Mouse (Mus musculus): ENCODE results near the gene Ift43. TPM values are rescaled to one million over a fixed set of nuclear protein-coding genes. Genes with fewer than 3 reads are reported as not detected.
A peak's percentile ranks its signal among the peaks of the same experiment; 100 is the strongest.

The Ift43 gene
- polyA plus RNA-seq, 1 experiment from 2014 or later = 77.0 TPM

DNA sequence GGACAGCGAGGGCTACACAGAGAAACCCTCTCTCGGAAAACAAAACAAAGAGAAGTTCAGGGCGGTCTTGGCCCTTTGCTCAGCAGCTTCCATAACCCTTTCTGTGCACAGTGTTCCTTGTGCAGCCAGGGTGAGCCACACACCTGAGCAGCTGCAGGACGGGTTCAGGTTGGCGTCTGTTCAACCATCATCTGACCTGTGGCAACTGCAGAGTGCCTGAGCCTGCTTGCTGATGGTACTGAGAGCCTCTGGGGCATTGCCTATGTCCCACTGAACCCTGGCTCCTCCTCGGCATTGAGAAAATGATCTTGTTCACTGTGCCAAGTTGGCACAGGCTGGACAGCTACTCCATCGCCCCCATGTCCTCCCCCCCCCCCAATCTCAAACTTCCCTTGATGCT, 7.0 kb upstream of the Ift43 start:
- Histone ChIP-seq H3K4me2 (replicated peaks; ENCODE audit: low read depth, low read length) (peak overlapping the region; percentile 88; the same call in 1 of the 2 replicates), H3K27me3 (ENCODE audit: control insufficient read depth, insufficient read depth, low read length) (0 out of 2 replicates have a peak, but pooled peaks cover 2% of the 10 kb centered on the region), H3K9ac (ENCODE audit: low read depth, low read length) (no peak overlapping the region), H3K4me3 (ENCODE audit: low read length) (no peak overlapping the region; the same call in 1 of the 2 replicates), H3K4me1 (ENCODE audit: control insufficient read depth, insufficient read depth, low read length) (peaks cover 18% of the 10 kb centered on the region), H3K36me3 (ENCODE audit: control insufficient read depth, insufficient read depth, low read length) (no peaks in the 10 kb centered on the region), H3K27ac (ENCODE audit: low read depth, low read length) (no peak overlapping the region), H3K9me3 (ENCODE audit: control insufficient read depth, low read length) (no peaks in the 10 kb centered on the region)
- 91% methylated on average over 7 of the region's 7 CpGs for WGBS
- ATAC-seq (ENCODE audit: low FRiP score, low TSS enrichment) = no peak

DNA sequence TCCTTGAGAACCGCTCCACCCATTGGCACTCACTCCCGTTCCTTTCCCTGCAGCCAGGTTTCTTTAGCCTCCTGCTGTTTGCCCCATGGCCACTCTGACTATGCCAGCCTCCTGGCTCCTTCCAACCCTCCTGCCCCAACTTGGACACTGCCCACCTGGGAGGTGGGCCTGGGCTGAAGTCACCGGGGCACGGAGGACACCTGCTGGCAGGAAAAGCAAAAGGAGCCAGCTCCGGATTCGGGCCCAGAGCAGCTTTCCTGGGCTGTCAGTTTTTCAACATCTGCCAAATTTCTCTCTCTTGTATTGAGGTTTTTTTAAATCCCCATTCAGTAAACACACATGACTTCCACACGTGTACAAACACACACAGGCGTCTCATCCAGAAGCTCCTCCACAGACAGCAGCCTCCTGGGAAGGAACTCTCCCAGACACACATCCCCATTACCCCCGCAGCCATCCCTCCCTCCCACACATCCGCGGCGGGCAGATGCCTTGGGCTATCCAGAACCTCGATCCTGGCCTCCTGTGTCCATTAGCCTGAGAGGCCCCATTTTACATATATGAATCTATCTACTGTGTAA, 5.9 kb upstream of the Ift43 start:
- Histone ChIP-seq H3K9ac (ENCODE audit: low read depth, low read length) (peak overlapping the region; percentile 42; the same call in 1 of the 2 replicates), H3K4me3 (ENCODE audit: low read length) (peak overlapping the region; percentile 62), H3K27ac (ENCODE audit: low read depth, low read length) (no peak overlapping the region), H3K4me2 (replicated peaks; ENCODE audit: low read depth, low read length) (peak overlapping the region; percentile 88), H3K9me3 (ENCODE audit: control insufficient read depth, low read length) (no peaks in the 10 kb centered on the region), H3K36me3 (ENCODE audit: control insufficient read depth, insufficient read depth, low read length) (no peaks in the 10 kb centered on the region), H3K27me3 (ENCODE audit: control insufficient read depth, insufficient read depth, low read length) (0 out of 2 replicates have a peak, but pooled peaks cover 2% of the 10 kb centered on the region), H3K4me1 (ENCODE audit: control insufficient read depth, insufficient read depth, low read length) (peaks cover 18% of the 10 kb centered on the region)
- WGBS = 7% methylated on average over 13 of the region's 13 CpGs
- no peak for ATAC-seq (ENCODE audit: low FRiP score, low TSS enrichment)

DNA sequence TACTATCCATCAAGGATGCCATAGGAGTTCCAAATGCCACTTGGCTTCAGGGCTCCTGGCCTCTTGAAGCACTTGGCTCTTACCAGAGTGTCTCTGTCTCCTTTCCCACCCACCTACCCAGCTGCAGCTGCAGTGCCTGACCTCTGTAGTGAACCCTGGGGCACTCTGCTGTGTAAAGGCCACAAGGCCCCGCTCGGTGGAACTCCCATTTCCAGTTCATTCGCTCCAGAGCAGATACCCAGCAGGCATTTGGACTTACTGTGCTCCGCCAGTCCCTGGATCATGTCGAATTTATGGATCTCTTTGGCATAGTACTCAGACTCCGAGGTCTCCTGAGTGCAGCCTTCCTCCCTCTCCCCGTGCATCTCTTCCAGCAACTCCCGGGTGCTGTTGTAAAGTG, 5.0 kb upstream of the Ift43 start:
- Histone ChIP-seq H3K4me1 (ENCODE audit: control insufficient read depth, insufficient read depth, low read length) (peaks cover 18% of the 10 kb centered on the region), H3K4me3 (ENCODE audit: low read length) (peak overlapping the region; percentile 62), H3K27ac (ENCODE audit: low read depth, low read length) (no peak overlapping the region), H3K9ac (ENCODE audit: low read depth, low read length) (peak overlapping the region; percentile 70; the same call in 1 of the 2 replicates), H3K4me2 (replicated peaks; ENCODE audit: low read depth, low read length) (peak overlapping the region; percentile 88), H3K9me3 (ENCODE audit: control insufficient read depth, low read length) (no peaks in the 10 kb centered on the region), H3K36me3 (ENCODE audit: control insufficient read depth, insufficient read depth, low read length) (no peaks in the 10 kb centered on the region), H3K27me3 (ENCODE audit: control insufficient read depth, insufficient read depth, low read length) (0 out of 2 replicates have a peak, but pooled peaks cover 2% of the 10 kb centered on the region)
- WGBS = 6% methylated on average over 8 of the region's 8 CpGs
- no peak for ATAC-seq (ENCODE audit: low FRiP score, low TSS enrichment)

DNA sequence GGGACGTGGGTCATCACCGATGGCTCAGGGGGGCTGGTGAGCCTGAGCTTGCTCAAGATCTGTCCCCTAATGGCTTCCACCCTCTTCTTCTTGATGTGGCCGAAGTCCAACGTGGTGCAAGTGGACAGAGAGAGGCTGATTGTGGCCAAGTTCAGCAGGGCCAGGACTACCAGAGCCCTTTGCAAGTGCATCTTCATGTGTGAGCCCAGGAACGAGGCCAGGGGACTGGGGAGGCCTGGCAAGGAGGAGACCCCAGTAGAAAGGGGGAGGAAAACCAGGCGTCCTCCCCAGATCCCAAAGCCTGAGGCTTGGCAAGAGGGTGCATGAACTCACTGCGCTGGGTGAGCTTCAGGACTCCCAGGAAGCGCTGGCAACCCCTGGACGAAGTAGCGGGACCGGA, 4.6 kb upstream of the Ift43 start:
- ATAC-seq (ENCODE audit: low FRiP score, low TSS enrichment) = no peak
- no peaks in the 10 kb centered on the region for H3K36me3 ChIP-seq (ENCODE audit: control insufficient read depth, insufficient read depth, low read length)
- peak overlapping the region; percentile 88 for H3K4me2 ChIP-seq (replicated peaks; ENCODE audit: low read depth, low read length)
- no peaks in the 10 kb centered on the region for H3K9me3 ChIP-seq (ENCODE audit: control insufficient read depth, low read length)
- no peak overlapping the region for H3K27ac ChIP-seq (ENCODE audit: low read depth, low read length)
- 0 out of 2 replicates have a peak, but pooled peaks cover 2% of the 10 kb centered on the region for H3K27me3 ChIP-seq (ENCODE audit: control insufficient read depth, insufficient read depth, low read length)
- H3K4me1 ChIP-seq (ENCODE audit: control insufficient read depth, insufficient read depth, low read length) = peaks cover 19% of the 10 kb centered on the region
- H3K4me3 ChIP-seq (ENCODE audit: low read length) = peak overlapping the region; percentile 62
- peak overlapping the region; percentile 70; the same call in 1 of the 2 replicates for H3K9ac ChIP-seq (ENCODE audit: low read depth, low read length)
- WGBS = 10% methylated on average over 11 of the region's 11 CpGs

DNA sequence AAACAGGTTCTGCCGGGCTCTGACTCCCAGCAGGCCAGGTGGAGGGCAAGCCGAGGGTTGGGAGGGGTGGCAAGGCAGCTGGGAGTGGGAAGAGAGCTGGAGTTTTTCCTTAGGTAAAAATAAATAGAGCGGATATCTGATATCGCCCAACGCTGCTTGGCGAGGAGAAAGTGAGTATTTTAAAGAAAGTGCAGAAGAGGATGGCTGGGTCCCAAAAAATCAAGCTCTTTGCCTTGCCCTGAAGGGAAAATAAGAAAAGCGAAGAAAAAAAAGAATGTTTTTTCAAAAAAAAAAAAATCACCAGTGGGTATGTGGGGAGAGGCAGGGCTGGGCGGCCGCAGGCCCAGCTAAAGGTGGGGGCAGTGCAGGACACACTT, 4.2 kb upstream of the Ift43 start:
- Histone ChIP-seq H3K4me1 (ENCODE audit: control insufficient read depth, insufficient read depth, low read length) (peaks cover 23% of the 10 kb centered on the region), H3K9ac (ENCODE audit: low read depth, low read length) (peak overlapping the region; percentile 70), H3K4me2 (replicated peaks; ENCODE audit: low read depth, low read length) (peak overlapping the region; percentile 88), H3K9me3 (ENCODE audit: control insufficient read depth, low read length) (no peaks in the 10 kb centered on the region), H3K4me3 (ENCODE audit: low read length) (peak overlapping the region; percentile 62), H3K36me3 (ENCODE audit: control insufficient read depth, insufficient read depth, low read length) (no peaks in the 10 kb centered on the region), H3K27me3 (ENCODE audit: control insufficient read depth, insufficient read depth, low read length) (0 out of 2 replicates have a peak, but pooled peaks cover 2% of the 10 kb centered on the region), H3K27ac (ENCODE audit: low read depth, low read length) (peak overlapping the region; percentile 70; the same call in 1 of the 2 replicates)
- ATAC-seq (ENCODE audit: low FRiP score, low TSS enrichment) = no peak
- 14% methylated on average over 9 of the region's 9 CpGs for WGBS

DNA sequence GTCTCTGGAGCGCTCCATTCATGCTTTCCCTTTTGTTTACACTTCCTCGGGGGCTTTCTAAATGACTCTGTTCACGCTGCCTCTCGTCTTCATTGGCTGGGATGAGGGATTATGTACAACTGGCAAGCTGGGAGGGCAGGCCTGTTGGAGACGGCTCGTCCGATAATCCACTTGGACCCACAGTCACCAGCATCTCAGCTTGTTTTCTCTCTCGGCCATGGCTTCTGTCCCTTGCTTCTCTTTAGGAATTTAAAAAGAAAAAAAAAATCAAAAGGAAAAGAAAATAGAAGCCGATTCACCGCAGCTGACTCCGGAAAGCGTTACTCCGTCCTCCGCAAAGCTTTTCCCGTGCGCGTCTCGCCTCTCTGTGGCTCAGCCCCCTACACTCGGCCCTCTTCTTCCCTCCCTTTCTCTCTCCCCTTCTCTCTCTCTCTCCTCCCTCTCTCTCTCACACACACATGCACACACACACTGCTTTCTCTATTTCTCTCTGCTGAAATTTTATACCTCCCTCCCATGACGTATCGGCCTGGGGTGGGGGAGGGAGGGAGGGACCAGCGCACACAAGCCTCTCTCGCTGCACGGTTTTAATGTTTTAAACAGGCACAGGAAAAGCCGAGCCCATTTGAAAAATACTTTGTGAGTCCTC, 3.7 kb upstream of the Ift43 start, which contains the start of gene Tgfb3:
Gene Tgfb3 (minus strand): TSS at position 489 of the 649 bp plus-strand sequence.
- Histone ChIP-seq H3K4me1 (ENCODE audit: control insufficient read depth, insufficient read depth, low read length) (peaks cover 26% of the 10 kb centered on the region), H3K27ac (ENCODE audit: low read depth, low read length) (peak within 1 kb of the TSS; percentile 95), H3K36me3 (ENCODE audit: control insufficient read depth, insufficient read depth, low read length) (no peaks in the 10 kb centered on the region), H3K4me2 (replicated peaks; ENCODE audit: low read depth, low read length) (peak within 1 kb of the TSS; percentile 88), H3K27me3 (ENCODE audit: control insufficient read depth, insufficient read depth, low read length) (0 out of 2 replicates have a peak, but pooled peaks cover 2% of the 10 kb centered on the region), H3K9me3 (ENCODE audit: control insufficient read depth, low read length) (no peaks in the 10 kb centered on the region), H3K9ac (ENCODE audit: low read depth, low read length) (peak within 1 kb of the TSS; percentile 70), H3K4me3 (ENCODE audit: low read length) (peak within 1 kb of the TSS; percentile 62)
- 0% methylated on average over 25 of the region's 25 CpGs for WGBS
- peak; percentile 78 for ATAC-seq (ENCODE audit: low FRiP score, low TSS enrichment)

DNA sequence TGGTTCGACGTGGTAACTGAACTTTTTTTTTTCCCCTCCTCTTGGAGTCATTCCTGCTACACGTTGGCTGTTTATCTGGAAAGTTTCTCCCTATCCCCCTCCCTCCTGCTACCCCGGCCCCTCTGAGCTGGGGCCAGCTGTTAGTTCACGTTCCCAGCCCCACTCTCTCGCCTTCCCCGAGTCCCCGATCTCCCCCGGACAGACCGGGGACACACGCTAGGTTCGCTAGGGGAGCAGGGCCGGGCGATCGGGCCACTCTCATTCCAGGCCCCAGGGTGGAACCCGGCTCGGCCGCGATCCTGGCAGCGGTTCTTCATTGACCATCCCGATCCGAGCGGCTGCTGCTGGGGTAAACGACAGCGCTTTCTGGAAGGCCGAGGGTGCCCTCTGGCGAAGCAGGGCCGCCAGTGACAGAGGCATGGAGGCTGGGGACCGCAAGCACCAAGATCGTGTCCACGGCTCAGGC, 3.1 kb upstream of the Ift43 start:
- H3K9me3 ChIP-seq (ENCODE audit: control insufficient read depth, low read length) = no peaks in the 10 kb centered on the region
- peak overlapping the region; percentile 95 for H3K27ac ChIP-seq (ENCODE audit: low read depth, low read length)
- 0 out of 2 replicates have a peak, but pooled peaks cover 2% of the 10 kb centered on the region for H3K27me3 ChIP-seq (ENCODE audit: control insufficient read depth, insufficient read depth, low read length)
- H3K36me3 ChIP-seq (ENCODE audit: control insufficient read depth, insufficient read depth, low read length) = no peaks in the 10 kb centered on the region
- WGBS = 1% methylated on average over 31 of the region's 31 CpGs
- peak overlapping the region; percentile 88 for H3K4me2 ChIP-seq (replicated peaks; ENCODE audit: low read depth, low read length)
- peak overlapping the region; percentile 70 for H3K9ac ChIP-seq (ENCODE audit: low read depth, low read length)
- peaks cover 26% of the 10 kb centered on the region for H3K4me1 ChIP-seq (ENCODE audit: control insufficient read depth, insufficient read depth, low read length)
- peak overlapping the region; percentile 62 for H3K4me3 ChIP-seq (ENCODE audit: low read length)
- ATAC-seq (ENCODE audit: low FRiP score, low TSS enrichment) = peak; percentile 80

DNA sequence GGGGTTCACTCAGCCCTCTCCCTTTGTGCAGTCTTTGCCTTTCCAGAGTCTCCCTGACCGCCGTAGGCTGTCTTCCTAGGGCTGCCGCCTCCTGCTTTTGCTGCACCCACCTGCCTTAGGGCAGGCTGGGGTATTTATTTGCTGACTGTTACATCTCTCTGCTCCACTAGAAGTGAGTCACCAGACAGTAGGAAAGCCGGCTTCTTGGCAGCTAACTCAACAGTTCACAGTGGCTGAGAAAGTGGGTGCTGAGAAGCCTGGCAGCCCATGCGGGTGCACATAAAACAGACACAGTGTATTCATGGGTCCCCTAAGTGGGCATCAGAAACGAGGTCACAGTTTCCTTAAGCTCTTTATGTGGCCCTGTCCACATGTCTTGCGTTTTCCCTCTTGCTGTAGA, 3.5 kb downstream of the Ift43 start:
- no peak overlapping the region for H3K4me2 ChIP-seq (replicated peaks; ENCODE audit: low read depth, low read length)
- H3K9ac ChIP-seq (ENCODE audit: low read depth, low read length) = no peak overlapping the region
- H3K27me3 ChIP-seq (ENCODE audit: control insufficient read depth, insufficient read depth, low read length) = no peaks in the 10 kb centered on the region
- no peak for ATAC-seq (ENCODE audit: low FRiP score, low TSS enrichment)
- H3K27ac ChIP-seq (ENCODE audit: low read depth, low read length) = no peak overlapping the region
- H3K4me3 ChIP-seq (ENCODE audit: low read length) = no peak overlapping the region
- H3K36me3 ChIP-seq (ENCODE audit: control insufficient read depth, insufficient read depth, low read length) = peaks cover 5% of the 10 kb centered on the region
- peaks cover 8% of the 10 kb centered on the region; the same call in 1 of the 2 replicates for H3K4me1 ChIP-seq (ENCODE audit: control insufficient read depth, insufficient read depth, low read length)
- 86% methylated on average over 7 of the region's 7 CpGs for WGBS
- H3K9me3 ChIP-seq (ENCODE audit: control insufficient read depth, low read length) = no peaks in the 10 kb centered on the region

DNA sequence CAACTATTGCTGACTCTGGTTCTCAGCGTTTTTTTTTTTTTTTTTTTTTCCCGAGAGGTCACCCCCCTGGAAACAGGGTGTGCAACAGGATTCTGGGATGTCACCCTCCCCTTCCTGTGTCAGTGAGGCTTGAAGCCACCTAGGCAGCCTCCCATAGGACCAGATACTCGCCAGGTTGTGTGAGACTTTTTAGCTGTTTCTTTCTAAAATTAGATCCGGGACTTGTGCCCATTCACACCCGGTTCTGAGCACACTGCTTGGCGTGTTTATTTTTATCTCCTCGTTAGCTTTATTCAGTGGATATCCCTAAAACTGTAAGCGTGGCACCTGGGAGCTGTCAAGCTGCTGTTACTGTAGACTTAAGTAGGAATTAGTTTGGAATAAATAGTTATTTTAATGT, 4.2 kb downstream of the Ift43 start:
- no peak for ATAC-seq (ENCODE audit: low FRiP score, low TSS enrichment)

More for the DNA sequence above, 4.2 kb downstream of the Ift43 start:
- Histone ChIP-seq H3K27me3 (ENCODE audit: control insufficient read depth, insufficient read depth, low read length) (no peaks in the 10 kb centered on the region), H3K36me3 (ENCODE audit: control insufficient read depth, insufficient read depth, low read length) (peaks cover 5% of the 10 kb centered on the region), H3K4me2 (replicated peaks; ENCODE audit: low read depth, low read length) (no peak overlapping the region), H3K9me3 (ENCODE audit: control insufficient read depth, low read length) (no peaks in the 10 kb centered on the region), H3K9ac (ENCODE audit: low read depth, low read length) (no peak overlapping the region), H3K4me1 (ENCODE audit: control insufficient read depth, insufficient read depth, low read length) (peaks cover 13% of the 10 kb centered on the region), H3K4me3 (ENCODE audit: low read length) (no peak overlapping the region), H3K27ac (ENCODE audit: low read depth, low read length) (no peak overlapping the region)
- WGBS = 81% methylated on average over 8 of the region's 8 CpGs

All from kidney, embryonic 14.5 days (tissue).